Mouse (Mus musculus): Measurements from ENCODE around the gene Arl3.

- TF ChIP-seq CTCF (conservative IDR thresholded peaks at IDR 0.05 in 1 of 2, IDR thresholded peaks at IDR 0.05 in 1 of 2; ENCODE audit: low read depth in 2 of 2, low read length in 2 of 2) (no peak), POLR2A (IDR thresholded peaks at IDR 0.05; ENCODE audit: low read depth, low read length) (no peak), EP300 (IDR thresholded peaks at IDR 0.05; ENCODE audit: low read length) (no peak), ZC3H11A (IDR thresholded peaks at IDR 0.05; ENCODE audit: low read depth, low read length) (no peak), E2F4 (IDR thresholded peaks at IDR 0.05; ENCODE audit: insufficient replicate concordance, low read depth, low read length) (no peak), MXI1 (IDR thresholded peaks at IDR 0.05; ENCODE audit: low read depth, low read length) (no peak), ZNF384 (IDR thresholded peaks at IDR 0.05; ENCODE audit: low read depth, low read length) (no peak), MAFK (IDR thresholded peaks at IDR 0.05; ENCODE audit: insufficient replicate concordance, low read length) (no peak), CHD2 (IDR thresholded peaks at IDR 0.05; ENCODE audit: low read length) (no peak), USF1 (IDR thresholded peaks at IDR 0.05; ENCODE audit: low read depth, low read length) (no peak), ZKSCAN1 (IDR thresholded peaks at IDR 0.05; ENCODE audit: borderline replicate concordance, low read depth, low read length) (no peak)
Measured at GRCm38 (mm10) chr19:46533525-46533924, 39.5 kb downstream of the Arl3 start.

All from CH12.LX (cell line).